Mouse (Mus musculus): ENCODE data around the gene Rprd1b. TPM values are rescaled to one million over a fixed set of nuclear protein-coding genes. Genes with fewer than 3 reads are reported as not detected.

Gene Rprd1b
- total and polyA plus RNA-seq, 2 experiments from 2014 or later: 20.5 to 20.8 TPM

DNA sequence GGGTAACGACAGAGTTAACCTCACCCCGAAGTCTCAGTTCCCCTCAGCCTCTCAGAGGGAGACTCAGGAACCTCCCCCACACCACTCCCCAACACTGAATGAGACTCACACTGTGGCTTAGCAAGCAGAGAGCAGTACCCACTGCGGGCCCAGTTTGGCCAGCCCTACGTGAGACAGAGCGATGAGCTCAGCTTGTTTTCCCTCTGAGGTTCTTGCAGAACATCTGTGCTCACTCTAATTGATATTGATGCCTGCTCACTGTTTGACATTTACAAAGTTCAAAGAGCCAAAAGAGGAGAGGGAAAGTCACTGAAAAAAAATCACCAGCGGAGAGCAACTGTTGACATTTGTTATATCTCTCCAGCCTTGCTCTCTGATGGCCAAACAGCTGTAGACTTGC, 133.5 kb downstream of the Rprd1b start:
- ATAC-seq (ENCODE audit: low FRiP score): no peak
- no peaks in the 10 kb centered on the region for H3K27me3 ChIP-seq (ENCODE audit: insufficient read depth, low read length)
- no peak for TF ChIP-seq CTCF (IDR thresholded peaks at IDR 0.05)

DNA sequence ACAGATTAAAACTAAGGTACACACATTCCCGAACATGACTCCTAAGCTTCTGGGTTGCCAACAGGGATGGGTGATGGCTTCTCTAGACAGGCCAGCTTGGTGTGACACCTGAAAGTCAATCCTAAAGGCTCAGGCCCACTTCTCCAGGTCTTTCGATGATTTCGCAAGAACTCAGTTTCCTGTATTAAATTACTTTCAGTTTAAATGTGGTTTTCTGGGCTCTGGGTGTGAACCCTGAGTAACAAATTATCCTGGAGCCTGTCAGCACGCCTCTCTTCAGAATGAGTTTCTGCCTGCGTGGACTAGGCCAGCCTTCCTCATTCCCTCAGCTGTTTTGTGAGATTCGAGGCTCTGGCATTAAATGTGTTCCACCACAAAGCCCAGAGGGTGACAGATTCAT, 134.7 kb downstream of the Rprd1b start:
- no peaks in the 10 kb centered on the region for H3K4me1 ChIP-seq (ENCODE audit: insufficient read depth, low read length)
- WGBS: 84% methylated on average over 6 of the region's 6 CpGs
- H3K4me2 ChIP-seq (ENCODE audit: low read depth, low read length, poor library complexity, severe bottlenecking): no peak overlapping the region
- H3K27me3 ChIP-seq (ENCODE audit: insufficient read depth, low read length): no peaks in the 10 kb centered on the region
- ATAC-seq (ENCODE audit: low FRiP score) (no peak), DNase-seq (ENCODE audit: low spot score) (no peak)
- no peak for TF ChIP-seq CTCF (IDR thresholded peaks at IDR 0.05)
- H3K27ac ChIP-seq (ENCODE audit: low read depth, low read length): no peak overlapping the region
- no peaks in the 10 kb centered on the region for H3K9me3 ChIP-seq (ENCODE audit: low read length)
- H3K9ac ChIP-seq (replicated peaks; ENCODE audit: low read length, poor library complexity, severe bottlenecking): no peak overlapping the region
- H3K36me3 ChIP-seq (ENCODE audit: insufficient read depth, low read length): no peaks in the 10 kb centered on the region
- no peak overlapping the region for H3K4me3 ChIP-seq (ENCODE audit: low read depth, low read length)

More for the DNA sequence above, 133.5 kb downstream of the Rprd1b start:
- no peak overlapping the region for H3K27ac ChIP-seq (ENCODE audit: low read depth, low read length)
- H3K9ac ChIP-seq (replicated peaks; ENCODE audit: low read length, poor library complexity, severe bottlenecking): no peak overlapping the region
- no peaks in the 10 kb centered on the region for H3K9me3 ChIP-seq (ENCODE audit: low read length)
- WGBS: 88% methylated on average over 6 of the region's 6 CpGs
- no peaks in the 10 kb centered on the region for H3K4me1 ChIP-seq (ENCODE audit: insufficient read depth, low read length)
- no peak for DNase-seq (ENCODE audit: low spot score)
- H3K4me2 ChIP-seq (ENCODE audit: low read depth, low read length, poor library complexity, severe bottlenecking): no peak overlapping the region
- H3K36me3 ChIP-seq (ENCODE audit: insufficient read depth, low read length): no peaks in the 10 kb centered on the region
- H3K4me3 ChIP-seq (ENCODE audit: low read depth, low read length): no peak overlapping the region

DNA sequence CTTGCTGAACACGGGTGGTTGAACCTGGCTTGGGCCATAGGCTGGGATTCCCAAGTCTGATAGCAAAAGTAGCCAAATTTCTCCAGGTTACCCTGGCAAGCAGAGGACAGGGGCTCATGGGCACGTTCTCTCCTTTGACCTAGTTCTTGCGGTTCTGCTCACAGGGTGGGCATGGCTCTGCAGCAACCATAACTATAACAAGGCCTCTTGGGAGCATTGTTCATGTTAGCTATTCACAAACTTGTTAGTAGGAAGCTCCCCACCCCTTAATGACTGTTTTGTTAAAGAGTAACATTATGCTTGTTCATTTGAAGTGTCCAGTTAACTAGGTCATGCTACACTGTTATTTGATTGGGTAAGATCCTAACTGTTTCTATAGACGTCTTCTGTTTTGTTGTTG, 137.5 kb downstream of the Rprd1b start:
- H3K4me1 ChIP-seq (ENCODE audit: insufficient read depth, low read length): no peaks in the 10 kb centered on the region
- no peaks in the 10 kb centered on the region for H3K9me3 ChIP-seq (ENCODE audit: low read length)
- TF ChIP-seq CTCF (IDR thresholded peaks at IDR 0.05): no peak
- no peak overlapping the region for H3K4me2 ChIP-seq (ENCODE audit: low read depth, low read length, poor library complexity, severe bottlenecking)
- H3K27ac ChIP-seq (ENCODE audit: low read depth, low read length): no peak overlapping the region
- H3K27me3 ChIP-seq (ENCODE audit: insufficient read depth, low read length): no peaks in the 10 kb centered on the region
- DNase-seq (ENCODE audit: low spot score): no peak
- H3K9ac ChIP-seq (replicated peaks; ENCODE audit: low read length, poor library complexity, severe bottlenecking): no peak overlapping the region
- no peak overlapping the region for H3K4me3 ChIP-seq (ENCODE audit: low read depth, low read length)
- no peak for ATAC-seq (ENCODE audit: low FRiP score)
- 76% methylated on average over 4 of the region's 4 CpGs for WGBS
- H3K36me3 ChIP-seq (ENCODE audit: insufficient read depth, low read length): no peaks in the 10 kb centered on the region

DNA sequence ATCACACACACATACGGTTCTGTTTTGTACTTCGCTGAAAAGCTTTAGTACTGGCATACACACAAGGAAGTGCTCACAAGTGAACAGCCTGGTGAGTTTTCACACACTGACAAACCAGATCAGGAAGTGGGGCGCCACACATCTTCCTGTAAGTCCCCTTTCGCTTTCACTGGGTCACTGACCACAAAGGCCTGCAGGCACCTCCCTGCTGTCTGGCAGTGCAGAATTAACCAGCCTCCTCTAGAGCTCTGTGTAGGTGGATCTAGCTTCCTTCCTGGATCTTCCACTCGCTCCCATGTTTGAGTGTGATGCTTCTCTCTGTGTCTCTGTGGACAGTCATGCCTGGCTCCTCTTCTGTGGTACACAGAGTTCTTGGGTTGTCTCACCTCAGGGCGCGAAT, 138.3 kb downstream of the Rprd1b start:
- Histone ChIP-seq H3K4me1 (ENCODE audit: insufficient read depth, low read length) (no peaks in the 10 kb centered on the region), H3K27me3 (ENCODE audit: insufficient read depth, low read length) (no peaks in the 10 kb centered on the region), H3K4me3 (ENCODE audit: low read depth, low read length) (no peak overlapping the region), H3K4me2 (ENCODE audit: low read depth, low read length, poor library complexity, severe bottlenecking) (no peak overlapping the region), H3K27ac (ENCODE audit: low read depth, low read length) (no peak overlapping the region), H3K9ac (replicated peaks; ENCODE audit: low read length, poor library complexity, severe bottlenecking) (no peak overlapping the region), H3K36me3 (ENCODE audit: insufficient read depth, low read length) (no peaks in the 10 kb centered on the region), H3K9me3 (ENCODE audit: low read length) (no peaks in the 10 kb centered on the region)
- ATAC-seq (ENCODE audit: low FRiP score) (no peak), DNase-seq (ENCODE audit: low spot score) (no peak)
- no peak for TF ChIP-seq CTCF (IDR thresholded peaks at IDR 0.05)
- 83% methylated on average over 7 of the region's 7 CpGs for WGBS

DNA sequence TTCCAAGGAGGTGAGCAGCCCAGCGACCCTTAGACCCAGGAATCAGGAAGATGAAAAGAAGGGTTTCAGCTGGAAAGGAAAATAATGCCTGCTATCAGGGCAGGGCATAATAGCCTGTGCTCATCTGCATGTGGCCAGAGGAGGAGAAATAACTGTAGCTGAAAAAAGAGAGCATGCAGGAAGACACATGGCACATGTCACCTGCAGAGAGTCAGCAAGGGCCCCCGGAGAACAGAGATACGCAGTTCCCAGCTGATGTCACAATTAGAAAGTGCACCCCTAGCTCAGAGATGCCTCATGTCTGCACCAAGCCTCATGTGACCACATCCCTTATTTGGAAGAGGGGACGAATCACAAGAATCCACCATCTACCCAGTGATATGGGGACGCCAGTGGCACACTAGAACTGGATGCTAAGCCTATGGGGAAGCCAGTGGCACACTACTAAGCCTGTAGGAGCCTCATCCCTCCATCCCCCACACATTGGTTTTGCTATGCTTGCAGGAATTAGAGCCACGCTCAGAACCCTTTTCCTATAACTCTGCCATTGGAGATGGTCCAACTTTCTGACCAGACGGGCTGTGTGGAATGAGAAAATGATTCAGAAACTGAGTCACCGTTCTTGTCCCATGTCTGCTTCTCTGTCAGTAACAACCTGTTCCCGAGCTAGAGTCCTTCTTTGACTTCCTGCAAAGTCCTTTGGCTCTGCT, 139.4 kb downstream of the Rprd1b start:
- WGBS: 71% methylated on average over 9 of the region's 9 CpGs
- Histone ChIP-seq H3K27me3 (ENCODE audit: insufficient read depth, low read length) (no peaks in the 10 kb centered on the region), H3K9me3 (ENCODE audit: low read length) (no peaks in the 10 kb centered on the region), H3K27ac (ENCODE audit: low read depth, low read length) (no peak overlapping the region), H3K4me3 (ENCODE audit: low read depth, low read length) (no peak overlapping the region), H3K9ac (replicated peaks; ENCODE audit: low read length, poor library complexity, severe bottlenecking) (no peak overlapping the region), H3K36me3 (ENCODE audit: insufficient read depth, low read length) (no peaks in the 10 kb centered on the region), H3K4me1 (ENCODE audit: insufficient read depth, low read length) (no peaks in the 10 kb centered on the region), H3K4me2 (ENCODE audit: low read depth, low read length, poor library complexity, severe bottlenecking) (no peak overlapping the region)
- ATAC-seq (ENCODE audit: low FRiP score) (no peak), DNase-seq (ENCODE audit: low spot score) (no peak)
- no peak for TF ChIP-seq CTCF (IDR thresholded peaks at IDR 0.05)

DNA sequence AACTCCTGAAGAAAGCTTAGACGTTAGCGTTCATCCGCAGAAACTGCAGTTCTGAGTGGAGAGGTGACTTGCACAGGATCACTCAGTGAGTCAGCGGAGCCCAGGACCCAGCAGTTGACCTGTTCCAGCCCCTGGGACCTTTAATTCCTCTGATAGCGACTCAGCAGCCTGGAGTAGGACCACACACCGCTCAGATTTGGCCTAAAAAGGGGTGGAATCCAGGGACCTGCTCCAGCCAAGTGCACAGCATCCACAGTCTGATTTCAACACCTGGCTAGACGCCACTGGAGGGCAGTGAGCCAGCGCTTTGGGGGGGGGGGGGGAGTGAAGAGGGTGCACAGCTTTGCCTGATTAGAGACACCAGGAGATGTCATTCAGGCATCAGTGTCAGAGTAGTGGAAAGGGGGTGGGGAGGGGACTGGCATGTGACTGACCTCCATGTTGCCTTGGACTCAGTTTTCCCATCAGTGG, 140.5 kb downstream of the Rprd1b start:
- Histone ChIP-seq H3K4me3 (ENCODE audit: low read depth, low read length) (no peak overlapping the region), H3K27ac (ENCODE audit: low read depth, low read length) (no peak overlapping the region), H3K9me3 (ENCODE audit: low read length) (no peaks in the 10 kb centered on the region), H3K9ac (replicated peaks; ENCODE audit: low read length, poor library complexity, severe bottlenecking) (no peak overlapping the region), H3K36me3 (ENCODE audit: insufficient read depth, low read length) (no peaks in the 10 kb centered on the region), H3K4me1 (ENCODE audit: insufficient read depth, low read length) (no peaks in the 10 kb centered on the region), H3K4me2 (ENCODE audit: low read depth, low read length, poor library complexity, severe bottlenecking) (no peak overlapping the region), H3K27me3 (ENCODE audit: insufficient read depth, low read length) (no peaks in the 10 kb centered on the region)
- no peak for TF ChIP-seq CTCF (IDR thresholded peaks at IDR 0.05)
- ATAC-seq (ENCODE audit: low FRiP score) (no peak), DNase-seq (ENCODE audit: low spot score) (no peak)
- 74% methylated on average over 8 of the region's 8 CpGs for WGBS

Measured in midbrain, postnatal 0 days (tissue).